Mouse (Mus musculus): Measurements from ENCODE around the gene Cfb.
"Not testable (repeated sequence)": the region's sequence is repeated elsewhere in the genome, so short reads cannot be mapped to it uniquely, and the experiment has no call there.

Gene Cfb

DNA sequence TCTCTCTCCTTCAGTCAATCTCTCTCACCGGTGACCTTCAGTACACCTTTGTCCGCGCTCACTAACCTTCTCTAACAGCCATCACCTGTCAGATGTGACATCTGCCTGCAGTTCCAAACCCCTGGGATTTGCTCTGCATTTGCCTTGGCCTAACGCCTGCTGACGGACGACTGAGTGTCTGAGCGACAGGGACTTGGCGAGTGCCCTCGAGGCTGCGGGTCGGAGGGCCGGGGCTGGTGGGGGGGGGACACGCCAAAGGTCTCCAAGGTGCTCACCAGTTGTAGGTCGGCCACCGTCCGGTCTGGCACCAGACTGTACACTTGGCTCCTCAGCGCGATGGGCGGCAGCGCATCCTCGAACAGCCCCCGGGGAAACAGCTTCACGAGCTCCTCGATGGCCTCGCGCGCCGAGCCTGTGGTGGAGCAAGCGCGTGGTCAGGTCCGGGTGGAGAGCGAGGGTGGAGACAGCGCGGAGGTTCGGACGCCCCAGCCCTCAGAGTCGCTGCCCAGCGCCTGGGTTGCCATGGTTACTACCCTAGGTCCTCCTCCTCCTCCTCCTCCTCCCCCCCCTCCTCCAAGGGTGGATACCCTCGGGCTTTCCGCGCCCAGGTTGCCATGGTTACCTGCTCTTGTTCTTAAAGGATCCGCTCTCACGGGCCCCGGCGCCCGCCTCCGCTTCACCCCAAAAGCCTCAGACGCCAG is 26.0 kb downstream of the Cfb start:
- no peak for DNase-seq

- DNase-seq = not testable (repeated sequence)
Observed at GRCm38 (mm10) chr17:34830776-34831175, 31.5 kb downstream of the Cfb start.

DNA sequence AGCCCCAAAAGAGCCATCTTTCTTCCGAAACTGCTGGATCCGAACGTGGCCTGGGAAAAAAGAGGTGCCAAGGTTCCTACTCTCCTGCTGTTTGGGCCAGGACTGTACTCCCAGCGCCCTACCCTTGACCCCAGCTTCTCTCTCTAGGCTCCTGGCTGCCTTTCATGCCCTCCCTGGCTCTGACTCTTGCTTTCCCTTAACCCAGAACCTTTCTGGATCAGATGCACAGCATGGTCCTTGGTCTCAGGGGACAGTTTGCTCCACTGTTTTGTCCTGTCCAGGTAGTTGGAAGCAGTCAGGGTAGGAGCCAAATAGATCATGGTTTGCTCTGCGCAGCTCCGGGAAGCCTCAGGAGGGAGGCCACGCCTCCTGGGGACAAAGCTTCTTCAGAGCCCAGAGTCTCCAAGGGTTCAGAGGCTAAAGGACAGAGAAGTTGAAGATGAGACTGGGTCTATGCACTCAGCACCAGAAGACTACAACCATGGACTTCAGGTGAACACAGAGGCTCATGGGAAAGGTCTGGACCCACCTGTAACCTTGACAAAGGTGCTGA is 47.4 kb downstream of the Cfb start:
- DNase-seq = no peak

DNA sequence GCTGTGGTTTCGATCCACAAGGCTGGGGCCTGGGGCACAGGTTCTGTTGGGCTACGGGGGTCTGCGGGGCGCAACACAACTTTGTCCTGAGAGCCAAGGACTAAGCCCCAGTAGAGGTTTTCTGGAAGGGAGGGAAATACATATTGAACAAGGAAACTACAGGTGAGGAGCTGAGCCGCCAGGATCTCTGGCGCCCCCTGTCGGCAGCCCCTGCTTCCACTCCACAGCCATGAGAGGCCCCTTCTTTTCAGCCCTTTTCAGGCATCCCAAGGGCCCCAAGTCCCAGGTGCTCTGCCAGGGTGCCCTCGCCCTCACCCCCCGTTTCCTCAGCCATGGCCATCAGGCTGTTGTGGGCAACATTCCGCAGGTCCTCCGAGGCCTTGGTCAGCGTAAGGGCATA is 48.6 kb downstream of the Cfb start:
- DNase-seq = peak; percentile 38

GRCm38 (mm10) chr17:34811275-34811674 is 51.0 kb downstream of the Cfb start:
- no peak for DNase-seq

DNA sequence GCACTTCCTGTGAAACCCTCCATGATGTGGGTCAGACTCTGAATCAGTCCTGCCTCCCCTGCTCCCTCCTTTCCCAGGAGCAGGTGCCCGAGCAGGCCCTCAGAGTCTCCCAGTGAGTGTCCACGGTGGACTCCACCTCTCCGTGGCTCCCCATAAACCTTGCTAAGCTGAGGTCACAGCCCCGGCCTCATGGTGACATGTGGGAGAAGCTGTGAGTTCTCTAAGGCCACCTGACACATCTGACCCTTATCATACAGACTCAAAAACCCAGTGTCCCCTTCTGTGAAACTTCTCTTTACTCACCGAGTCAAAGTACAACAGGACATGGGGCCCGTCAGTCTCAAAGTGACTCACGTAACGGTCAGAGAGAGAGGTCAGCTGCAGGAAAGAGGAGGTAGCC is 51.5 kb downstream of the Cfb start:
- DNase-seq = not testable (repeated sequence)

GRCm38 (mm10) chr17:34810411-34810810 is 51.9 kb downstream of the Cfb start:
- not testable (repeated sequence) for DNase-seq

DNA sequence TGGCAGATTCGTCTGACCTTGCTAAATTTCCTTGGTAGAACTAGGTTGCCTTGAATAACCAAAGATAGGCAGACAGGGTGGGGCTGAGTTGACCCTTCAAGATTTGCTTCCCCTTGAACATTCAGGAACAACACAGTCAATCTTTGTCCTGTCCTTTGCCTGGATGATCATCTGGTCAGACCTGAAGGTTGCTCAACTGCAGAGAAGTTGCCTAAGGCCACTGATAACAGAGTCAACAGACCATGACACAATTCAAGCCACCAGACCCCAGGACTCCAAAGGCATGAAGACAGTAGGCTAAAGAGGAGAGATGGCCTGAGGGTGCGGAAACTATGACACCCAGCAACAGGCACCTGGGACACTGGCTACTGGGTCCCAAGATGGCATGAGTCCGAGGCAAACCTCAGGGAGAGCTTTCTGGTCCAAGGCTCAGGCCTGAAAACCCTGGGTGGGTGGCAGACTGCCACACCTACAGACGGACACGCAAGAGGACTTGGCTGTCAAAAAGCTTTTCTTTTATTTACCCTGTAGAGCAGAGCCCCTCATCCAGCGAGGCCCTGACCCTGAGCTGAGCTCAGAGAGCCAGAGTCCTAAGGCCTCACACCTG is 53.6 kb downstream of the Cfb start:
- DNase-seq = no peak

DNA sequence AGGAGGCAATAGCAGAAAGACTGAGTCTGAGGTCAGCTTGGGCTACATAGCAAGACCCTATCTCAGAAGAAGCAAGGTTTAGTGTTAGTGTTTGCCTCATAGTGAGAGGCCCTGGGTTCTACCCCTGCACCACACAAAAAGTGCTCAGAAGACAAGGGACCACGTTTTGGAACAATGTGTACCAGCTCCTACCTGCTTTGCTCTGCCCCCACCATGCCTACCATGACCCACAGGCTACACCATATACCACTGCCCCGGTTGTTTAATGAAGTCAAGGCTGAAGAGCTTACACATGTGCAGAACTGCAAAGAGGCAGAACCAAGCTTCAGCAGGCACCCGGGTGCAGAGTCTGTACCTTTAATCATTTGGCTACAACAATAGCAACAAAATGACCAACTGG is 55.1 kb downstream of the Cfb start:
- no peak for DNase-seq

Measured in kidney, adult 18-20 months (tissue).